Mouse (Mus musculus): Measurements from ENCODE around the gene 2900026A02Rik. TPM values are rescaled to one million over a fixed set of nuclear protein-coding genes. Genes with fewer than 3 reads are reported as not detected.

Gene 2900026A02Rik
- 3.7 and 4.6 TPM in 2 replicates for polyA plus RNA-seq (2016; fragmentation: Nextera tagmentation; extraction: Ambion mirVana)

GRCm38 (mm10) chr5:113221147-113221865, at the start of gene 2900026A02Rik:
Gene 2900026A02Rik (minus strand): TSS chr5:113221236.
- peak within 1 kb of the TSS; percentile 71 for H3K4me3 ChIP-seq
- 8% methylated on average over 62 of the region's 62 CpGs for WGBS
- peak; percentile 82 for DNase-seq (ENCODE audit: low spot score)

GRCm38 (mm10) chr5:113270043-113270442, 49.0 kb upstream of the 2900026A02Rik start:
- 81% methylated on average over 3 of the region's 3 CpGs for WGBS
- Histone ChIP-seq H3K27ac (replicated peaks) (no peak overlapping the region), H3K4me1 (peaks cover 15% of the 10 kb centered on the region), H3K36me3 (replicated peaks) (peaks cover 46% of the 10 kb centered on the region), H3K4me3 (no peak overlapping the region), H3K9me3 (no peaks in the 10 kb centered on the region), H3K27me3 (replicated peaks; ENCODE audit: low read depth, poor library complexity, severe bottlenecking) (no peaks in the 10 kb centered on the region)
- no peak for DNase-seq (ENCODE audit: low spot score)

More at GRCm38 (mm10) chr5:113221147-113221865, at the start of gene 2900026A02Rik:
- peaks cover 52% of the 10 kb centered on the region for H3K4me1 ChIP-seq
- H3K36me3 ChIP-seq (replicated peaks), result no peaks in the 10 kb centered on the region
- no peaks in the 10 kb centered on the region for H3K9me3 ChIP-seq
- H3K27me3 ChIP-seq (replicated peaks; ENCODE audit: low read depth, poor library complexity, severe bottlenecking), result peaks cover 23% of the 10 kb centered on the region
- peak within 1 kb of the TSS; percentile 76 for H3K27ac ChIP-seq (replicated peaks)

- H3K27ac ChIP-seq (replicated peaks), result no peak overlapping the region
- peaks cover 46% of the 10 kb centered on the region for H3K36me3 ChIP-seq (replicated peaks)
- no peak overlapping the region for H3K4me3 ChIP-seq
- DNase-seq (ENCODE audit: low spot score), result no peak
- no peaks in the 10 kb centered on the region for H3K27me3 ChIP-seq (replicated peaks; ENCODE audit: low read depth, poor library complexity, severe bottlenecking)
- peaks cover 15% of the 10 kb centered on the region for H3K4me1 ChIP-seq
- no peaks in the 10 kb centered on the region for H3K9me3 ChIP-seq
These were observed 47.2 kb upstream of the 2900026A02Rik start for GRCm38 (mm10) chr5:113268246-113268645.

GRCm38 (mm10) chr5:113265637-113266036, 44.6 kb upstream of the 2900026A02Rik start:
- Histone ChIP-seq H3K27ac (replicated peaks) (no peak overlapping the region), H3K4me3 (no peak overlapping the region), H3K4me1 (peaks cover 15% of the 10 kb centered on the region), H3K27me3 (replicated peaks; ENCODE audit: low read depth, poor library complexity, severe bottlenecking) (no peaks in the 10 kb centered on the region), H3K9me3 (no peaks in the 10 kb centered on the region), H3K36me3 (replicated peaks) (peaks cover 50% of the 10 kb centered on the region)
- 82% methylated on average over 8 of the region's 8 CpGs for WGBS
- no peak for DNase-seq (ENCODE audit: low spot score)

- 94% methylated on average over 11 of the region's 11 CpGs for WGBS
- H3K9me3 ChIP-seq, result no peaks in the 10 kb centered on the region
- H3K36me3 ChIP-seq (replicated peaks), result peaks cover 13% of the 10 kb centered on the region
- no peak overlapping the region for H3K4me3 ChIP-seq
- no peak overlapping the region for H3K27ac ChIP-seq (replicated peaks)
- no peaks in the 10 kb centered on the region for H3K4me1 ChIP-seq
- no peak for DNase-seq (ENCODE audit: low spot score)
- no peaks in the 10 kb centered on the region for H3K27me3 ChIP-seq (replicated peaks; ENCODE audit: low read depth, poor library complexity, severe bottlenecking)
These were observed 29.8 kb upstream of the 2900026A02Rik start for GRCm38 (mm10) chr5:113250806-113251205.

- Histone ChIP-seq H3K27ac (replicated peaks) (no peak overlapping the region), H3K4me3 (no peak overlapping the region), H3K4me1 (no peaks in the 10 kb centered on the region; the same call in 1 of the 2 replicates), H3K36me3 (replicated peaks) (peaks cover 13% of the 10 kb centered on the region), H3K9me3 (no peaks in the 10 kb centered on the region), H3K27me3 (replicated peaks; ENCODE audit: low read depth, poor library complexity, severe bottlenecking) (no peaks in the 10 kb centered on the region)
- WGBS, result 88% methylated on average over 8 of the region's 8 CpGs
- no peak for DNase-seq (ENCODE audit: low spot score)
These were observed 28.4 kb upstream of the 2900026A02Rik start for GRCm38 (mm10) chr5:113249263-113249930.

GRCm38 (mm10) chr5:113230196-113230595, 9.2 kb upstream of the 2900026A02Rik start:
- DNase-seq (ENCODE audit: low spot score), result no peak
- Histone ChIP-seq H3K4me3 (no peak overlapping the region), H3K36me3 (replicated peaks) (no peaks in the 10 kb centered on the region), H3K27me3 (replicated peaks; ENCODE audit: low read depth, poor library complexity, severe bottlenecking) (no peaks in the 10 kb centered on the region), H3K9me3 (no peaks in the 10 kb centered on the region), H3K27ac (replicated peaks) (no peak overlapping the region), H3K4me1 (peaks cover 24% of the 10 kb centered on the region)
- 71% methylated on average over 5 of the region's 5 CpGs for WGBS

- no peaks in the 10 kb centered on the region for H3K36me3 ChIP-seq (replicated peaks)
- no peaks in the 10 kb centered on the region for H3K27me3 ChIP-seq (replicated peaks; ENCODE audit: low read depth, poor library complexity, severe bottlenecking)
- peak within 1 kb of the TSS; percentile 81 for H3K27ac ChIP-seq (replicated peaks)
These were observed 5.6 kb upstream of the 2900026A02Rik start, which contains the start of gene Tmem211 for GRCm38 (mm10) chr5:113226632-113227102. Gene Tmem211 (plus strand): TSS chr5:113226909.

GRCm38 (mm10) chr5:113225686-113226435, 4.8 kb upstream of the 2900026A02Rik start:
- Histone ChIP-seq H3K36me3 (replicated peaks) (no peaks in the 10 kb centered on the region), H3K9me3 (no peaks in the 10 kb centered on the region), H3K4me1 (peaks cover 30% of the 10 kb centered on the region), H3K27ac (replicated peaks) (peak overlapping the region; percentile 81), H3K4me3 (peak overlapping the region; percentile 48), H3K27me3 (replicated peaks; ENCODE audit: low read depth, poor library complexity, severe bottlenecking) (peaks cover under 1% of the 10 kb centered on the region)
- 15% methylated on average over 25 of the region's 25 CpGs for WGBS
- DNase-seq (ENCODE audit: low spot score), result peak; percentile 67

More at GRCm38 (mm10) chr5:113226632-113227102, 5.6 kb upstream of the 2900026A02Rik start, which contains the start of gene Tmem211:
- DNase-seq (ENCODE audit: low spot score), result peak; percentile 92
- Histone ChIP-seq H3K4me3 (peak within 1 kb of the TSS; percentile 48), H3K4me1 (peaks cover 26% of the 10 kb centered on the region), H3K9me3 (no peaks in the 10 kb centered on the region)
- WGBS, result 1% methylated on average over 13 of the region's 13 CpGs

GRCm38 (mm10) chr5:113225271-113225670, 4.2 kb upstream of the 2900026A02Rik start:
- Histone ChIP-seq H3K27ac (replicated peaks) (peak overlapping the region; percentile 76), H3K4me3 (peak overlapping the region; percentile 48), H3K27me3 (replicated peaks; ENCODE audit: low read depth, poor library complexity, severe bottlenecking) (peaks cover 6% of the 10 kb centered on the region), H3K9me3 (no peaks in the 10 kb centered on the region), H3K4me1 (peaks cover 36% of the 10 kb centered on the region), H3K36me3 (replicated peaks) (no peaks in the 10 kb centered on the region)
- WGBS, result 16% methylated on average over 10 of the region's 10 CpGs
- DNase-seq (ENCODE audit: low spot score), result peak; percentile 68

- Histone ChIP-seq H3K4me3 (no peak overlapping the region), H3K9me3 (no peaks in the 10 kb centered on the region), H3K4me1 (peaks cover 50% of the 10 kb centered on the region), H3K27me3 (replicated peaks; ENCODE audit: low read depth, poor library complexity, severe bottlenecking) (peaks cover 20% of the 10 kb centered on the region), H3K27ac (replicated peaks) (peak overlapping the region; percentile 48), H3K36me3 (replicated peaks) (no peaks in the 10 kb centered on the region)
- 52% methylated on average over 4 of the region's 4 CpGs for WGBS
- no peak for DNase-seq (ENCODE audit: low spot score)
These were observed 2.9 kb upstream of the 2900026A02Rik start for GRCm38 (mm10) chr5:113223888-113224287.
